Mouse (Mus musculus) monocyte, adult 59 days (primary cell): Measurements from ENCODE around the gene Cd300c. TPM values are rescaled to one million over a fixed set of nuclear protein-coding genes. Genes with fewer than 3 reads are reported as not detected.

ENCODE experiments used
- total RNA-seq, 2 experiments: library from RNA; stranded (reverse); gene quantifications; one replicate each; pipeline ENCODE4 v1.2.4; 2023

The Cd300c gene
- total RNA-seq, result 1 to 10 TPM; 2.6 to 3.0 TPM

GRCm38 (mm10) chr11:114968752-114969207 is at the start of gene Cd300c:
TSS of gene Cd300c (minus strand) at chr11:114969157.

GRCm38 (mm10) chr11:115016093-115016492 is 47.1 kb upstream of the Cd300c start, which contains the start of gene Cd300ld2:
TSS of gene Cd300ld2 (minus strand) at chr11:115016193.

DNA sequence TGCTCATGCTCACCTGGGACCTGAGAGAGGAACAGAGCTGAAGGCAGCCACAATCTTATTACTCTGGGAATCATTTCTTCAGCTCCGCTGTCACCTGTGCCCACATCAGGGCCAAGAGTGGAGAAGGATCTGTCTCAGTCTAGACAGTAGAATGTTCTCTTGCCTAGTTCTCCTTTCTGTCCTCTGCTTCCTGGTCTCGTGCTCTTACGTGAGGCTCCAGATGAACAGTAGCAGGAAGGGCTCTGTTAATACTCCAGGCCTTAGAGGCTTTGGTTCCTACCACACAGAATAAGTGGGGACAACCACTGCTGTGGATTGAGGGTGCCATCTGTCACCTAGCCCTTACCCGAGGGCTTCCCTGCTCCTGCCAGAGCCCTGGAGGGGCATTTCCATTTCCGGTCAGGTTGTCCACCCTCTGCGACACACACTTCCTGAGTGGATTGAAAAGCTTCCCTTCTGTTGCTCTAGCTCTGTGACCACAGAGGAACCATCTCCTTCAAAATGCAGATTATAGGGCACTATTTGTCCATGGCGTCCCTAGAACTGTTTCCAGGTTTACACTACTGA is 32.6 kb upstream of the Cd300c start, which contains the start of gene Cd300c2:
Gene Cd300c2 (minus strand): TSS at position 407 of the 567 bp plus-strand sequence.

GRCm38 (mm10) chr11:114989793-114990192 is 20.8 kb upstream of the Cd300c start, which contains the start of gene Cd300ld:
TSS of gene Cd300ld (minus strand) at chr11:114989922.

GRCm38 (mm10) chr11:114934144-114934543 is 34.8 kb downstream of the Cd300c start, which contains the start of gene Cd300lb:
TSS of gene Cd300lb (minus strand) at chr11:114934386.

Other genes with a start within 250 kb of the Cd300c start
- gene Dnaic2, start 241.7 kb downstream of the Cd300c start, total RNA-seq, result not detected
- 1 to 10 TPM; 4.4 to 5.6 TPM for gene Kif19a, start 203.8 kb downstream of the Cd300c start, total RNA-seq
- gene Btbd17, start 173.2 kb downstream of the Cd300c start, total RNA-seq, result not detected
- not detected for gene Gpr142, start 170.2 kb downstream of the Cd300c start, total RNA-seq
- 10 to 100 TPM; 22.6 to 32.7 TPM for gene Gprc5c, start 118.0 kb downstream of the Cd300c start, total RNA-seq
- gene Cd300a, start 79.1 kb downstream of the Cd300c start, total RNA-seq, result 100 to 1,000 TPM; 240 to 258 TPM
- gene Cd300lb, start 34.8 kb downstream of the Cd300c start, total RNA-seq, result 100 to 1,000 TPM in 1 of 2 experiments, 10 to 100 TPM in 1; 96.4 to 113 TPM
- gene Cd300ld, start 20.8 kb upstream of the Cd300c start, total RNA-seq, result 10 to 100 TPM; 70.1 to 76.9 TPM
- 100 to 1,000 TPM; 272 to 297 TPM for gene Cd300c2, start 32.7 kb upstream of the Cd300c start, total RNA-seq
- gene Cd300ld2, start 47.0 kb upstream of the Cd300c start, total RNA-seq, result under 1 TPM in 1 of 2 experiments, not detected in 1; 0.91 TPM
- 1 to 10 TPM; 1.1 to 1.7 TPM for gene Cd300ld4, start 57.9 kb upstream of the Cd300c start, total RNA-seq
- gene Cd300ld5, start 68.6 kb upstream of the Cd300c start, total RNA-seq, result 100 to 1,000 TPM; 259 to 275 TPM
- gene Cd300ld3, start 79.3 kb upstream of the Cd300c start, total RNA-seq, result 100 to 1,000 TPM; 153 to 264 TPM
- gene Cd300e, start 93.0 kb upstream of the Cd300c start, total RNA-seq, result 100 to 1,000 TPM; 126 to 137 TPM
- 1 to 10 TPM; 1.5 to 1.6 TPM for gene Rab37, start 122.3 kb upstream of the Cd300c start, total RNA-seq
- 10 to 100 TPM; 28.8 to 29.9 TPM for gene Cd300lf, start 164.8 kb upstream of the Cd300c start, total RNA-seq
- 10 to 100 TPM; 82.4 to 86.6 TPM for gene Slc9a3r1, start 194.2 kb upstream of the Cd300c start, total RNA-seq
- gene Tmem104, start 218.3 kb upstream of the Cd300c start, total RNA-seq, result 10 to 100 TPM; 59.0 to 72.0 TPM
- gene Nat9, start 218.7 kb upstream of the Cd300c start, total RNA-seq, result 10 to 100 TPM; 16.3 to 18.5 TPM